Mouse (Mus musculus) ES-E14 (cell line): ENCODE results near the gene Myo1h. TPM values are rescaled to one million over a fixed set of nuclear protein-coding genes. Genes with fewer than 3 reads are reported as not detected.

Source experiments
- DNase-seq: peaks from one replicate; pipeline ENCODE4 v3.0.0-alpha.2; 2013; ENCODE audit warnings: low read depth, low spot score
- H3K27ac ChIP-seq: 2 replicates; pipeline ENCODE4 v1.5.1; 2012; ENCODE audit warnings: low read depth, mild to moderate bottlenecking, low read length, moderate library complexity, mixed read lengths; ENCODE audit not compliant: poor library complexity, insufficient read depth, severe bottlenecking
- H3K36me3 ChIP-seq: 2 replicates; pipeline ENCODE4 v1.6.1; 2012; ENCODE audit warnings: mild to moderate bottlenecking, low read length, moderate library complexity, mixed read lengths; ENCODE audit not compliant: control insufficient read depth, poor library complexity, insufficient read depth, severe bottlenecking
- H3K4me1 ChIP-seq, 2 experiments: fragments of 150-350 bp in 1 of 2; sonication (generic) in 1 of 2; 2 replicates each; pipeline ENCODE4 v1.6.1; 2012; ENCODE audit warnings: low read length in 2 of 2, mild to moderate bottlenecking in 1 of 2, mixed read lengths in 1 of 2; ENCODE audit not compliant: control insufficient read depth in 2 of 2, insufficient read depth in 2 of 2, poor library complexity in 1 of 2
- H3K4me3 ChIP-seq, 2 experiments: fragments of 150-350 bp in 1 of 2; sonication (generic) in 1 of 2; 2 replicates each; pipeline ENCODE4 v1.5.1; 2012; ENCODE audit warnings: low read length in 2 of 2, low read depth in 1 of 2, mild to moderate bottlenecking in 1 of 2, mixed read lengths in 1 of 2; ENCODE audit not compliant: insufficient read depth in 1 of 2, poor library complexity in 1 of 2, severe bottlenecking in 1 of 2
- H3K9ac ChIP-seq: 2 replicates; pipeline ENCODE4 v1.6.1; 2012; ENCODE audit warnings: low read depth, mild to moderate bottlenecking, low read length, mixed read lengths; ENCODE audit not compliant: poor library complexity, insufficient read depth, severe bottlenecking
- H3K9me3 ChIP-seq: fragments of 150-350 bp; sonication (generic); 2 replicates; pipeline ENCODE4 v1.6.1; 2012; ENCODE audit warnings: low read depth, mild to moderate bottlenecking, low read length; ENCODE audit not compliant: control insufficient read depth, insufficient read depth
- CHD2 ChIP-seq: IDR thresholded peaks from 2 replicates; pipeline ENCODE4 v1.6.1; 2014; ENCODE audit warnings: mild to moderate bottlenecking, low read depth, low read length, inconsistent platforms
- HCFC1 ChIP-seq: IDR thresholded peaks from 2 replicates; pipeline ENCODE4 v1.6.1; 2012; ENCODE audit warnings: low read length, inconsistent platforms, borderline replicate concordance; ENCODE audit not compliant: insufficient read depth
- MAFK ChIP-seq: IDR thresholded peaks from 2 replicates; pipeline ENCODE4 v1.6.1; 2014; ENCODE audit warnings: mild to moderate bottlenecking, low read depth, low read length, inconsistent platforms; ENCODE audit not compliant: insufficient read depth
- ZC3H11A ChIP-seq: IDR thresholded peaks from 2 replicates; pipeline ENCODE4 v1.6.1; 2012; ENCODE audit warnings: low read depth, mild to moderate bottlenecking, inconsistent platforms, low read length, borderline replicate concordance
- ZNF384 ChIP-seq: IDR thresholded peaks from 2 replicates; pipeline ENCODE4 v1.6.1; 2012; ENCODE audit warnings: low read depth, low read length, inconsistent platforms
- in situ Hi-C, 2 experiments: fragments of 600-800 bp; cut with MboI; formaldehyde crosslinking; loops; one replicate each; pipeline ENCODE4 v1.15.1; 2025; ENCODE audit warnings: low sequenced_read_pairs in 2 of 2, inconsistent platforms in 1 of 2; ENCODE audit not compliant: unreplicated experiment in 2 of 2
- total RNA-seq: library from RNA; depleted of rRNA; stranded (reverse); fragments of 300-350 nt; gene quantifications from 2 replicates; pipeline ENCODE4 v1.2.3, GENCODE M21; 2012; rRNA removed

Gene Myo1h
- 3.6 and 5.6 TPM in 2 replicates for total RNA-seq

- Histone ChIP-seq H3K27ac (no peak within 1 kb of the TSS), H3K4me3 (peak within 1 kb of the TSS; percentile 30 to 51; a peak in 1 of 4 replicates), H3K4me1 (peaks cover 0 to 2% of the 10 kb centered on the region in 2 experiments; a peak in 1 of 4 replicates), H3K9ac (no peak within 1 kb of the TSS), H3K36me3 (no peaks in the 10 kb centered on the region), H3K9me3 (no peaks in the 10 kb centered on the region)
- TF ChIP-seq HCFC1 (no peak), ZC3H11A (no peak), ZNF384 (no peak), MAFK (no peak), CHD2 (no peak)
- in situ Hi-C loops: no loop called here
- no peak for DNase-seq
Observed at GRCm38 (mm10) chr5:114288874-114289273, at the start of gene Myo1h. Gene Myo1h (plus strand): TSS chr5:114289166.

GRCm38 (mm10) chr5:114239737-114240136, 49.2 kb upstream of the Myo1h start:
- in situ Hi-C loops: no loop called here
- Histone ChIP-seq H3K4me1 (peaks cover 0 to 8% of the 10 kb centered on the region in 2 experiments; a peak in 1 of 4 replicates), H3K9ac (no peak overlapping the region), H3K36me3 (no peaks in the 10 kb centered on the region; the same call in 1 of the 2 replicates), H3K9me3 (no peaks in the 10 kb centered on the region), H3K4me3 (no peak overlapping the region), H3K27ac (no peak overlapping the region)
- TF ChIP-seq ZC3H11A (no peak), ZNF384 (no peak), CHD2 (no peak), HCFC1 (no peak), MAFK (no peak)
- DNase-seq: no peak

- no peak overlapping the region for H3K27ac ChIP-seq
- no peak overlapping the region; the same call in 1 of the 2 replicates for H3K9ac ChIP-seq
- peaks cover 8% of the 10 kb centered on the region; the same call in 1 of the 2 replicates for H3K36me3 ChIP-seq
- H3K4me1 ChIP-seq: peaks cover 0 to 13% of the 10 kb centered on the region in 2 experiments; a peak in 2 of 4 replicates
- no peaks in the 10 kb centered on the region for H3K9me3 ChIP-seq
- no peak for TF ChIP-seq ZC3H11A
- TF ChIP-seq HCFC1: no peak
- no peak for TF ChIP-seq MAFK
- TF ChIP-seq ZNF384: no peak
- no peak for TF ChIP-seq CHD2
- in situ Hi-C loops: no loop called here
- DNase-seq: peak; percentile 54
- H3K4me3 ChIP-seq: no peak overlapping the region
Observed at GRCm38 (mm10) chr5:114246465-114246864, 42.5 kb upstream of the Myo1h start.

GRCm38 (mm10) chr5:114248174-114248589, 40.8 kb upstream of the Myo1h start:
- in situ Hi-C loops: no loop called here
- Histone ChIP-seq H3K27ac (no peak overlapping the region), H3K9me3 (no peaks in the 10 kb centered on the region), H3K9ac (peak overlapping the region; percentile 78), H3K4me1 (peaks cover 0 to 15% of the 10 kb centered on the region in 2 experiments; a peak in 2 of 4 replicates), H3K36me3 (peaks cover 8% of the 10 kb centered on the region; the same call in 1 of the 2 replicates), H3K4me3 (peak overlapping the region; percentile 57 to 58)
- DNase-seq: peak; percentile 53
- no peak for TF ChIP-seq CHD2
- TF ChIP-seq ZC3H11A: peak; percentile 78

- peaks cover 3% of the 10 kb centered on the region; the same call in 1 of the 2 replicates for H3K36me3 ChIP-seq
- no peak overlapping the region for H3K9ac ChIP-seq
- no peak overlapping the region for H3K27ac ChIP-seq
- H3K4me1 ChIP-seq: peaks cover 0 to 4% of the 10 kb centered on the region in 2 experiments; a peak in 1 of 4 replicates
- no peak overlapping the region for H3K4me3 ChIP-seq
- in situ Hi-C loops: no loop called here
- no peaks in the 10 kb centered on the region for H3K9me3 ChIP-seq
- DNase-seq: no peak
- TF ChIP-seq ZC3H11A (no peak), ZNF384 (no peak), HCFC1 (no peak), CHD2 (no peak), MAFK (no peak)
Observed at GRCm38 (mm10) chr5:114259495-114259894, 29.5 kb upstream of the Myo1h start.
